In genomic region chr11:98797306-98797705, GRCm38 (mm10) we compare ENCODE assay signal across 8 mouse cellular contexts. TPM values are rescaled to one million over a fixed set of nuclear protein-coding genes. Genes with fewer than 3 reads are reported as not detected.
DNase-seq lines count a peak whose midpoint lies in the region; ATAC-seq and TF ChIP-seq lines count a peak whose summit lies in the region.

No protein-coding gene starts in this region.

- H3K4me3 ChIP-seq in erythroblast, embryonic 14.5 days (replicated peaks): peak overlapping the region; percentile 85
- peak overlapping the region; percentile 88 for H3K4me3 ChIP-seq in G1E (ENCODE audit: low read depth, low read length)
- H3K4me3 ChIP-seq in forebrain, embryonic 15.5 days: peak overlapping the region; percentile 81
- peak overlapping the region; percentile 100 for H3K4me3 ChIP-seq in limb, embryonic 13.5 days
- peak overlapping the region; percentile 58 for H3K4me3 ChIP-seq in olfactory bulb, adult 2 months (ENCODE audit: insufficient read depth, low read depth, low read length)

- peak overlapping the region; percentile 99; the same call in 1 of the 2 replicates for H3K27ac ChIP-seq in forebrain, embryonic 15.5 days (replicated peaks)
- 0 out of 2 replicates have a peak overlapping the region, but pooled peaks have one; percentile 22 for H3K27ac ChIP-seq in limb, embryonic 13.5 days
- peak overlapping the region; percentile 32; the same call in 1 of the 2 replicates for H3K27ac ChIP-seq in olfactory bulb, adult 2 months (ENCODE audit: insufficient read depth, low read depth, low read length)

- H3K4me1 ChIP-seq in erythroblast, embryonic 14.5 days (ENCODE audit: control insufficient read depth): peaks cover 45% of the 10 kb centered on the region
- H3K4me1 ChIP-seq in G1E (ENCODE audit: insufficient read depth, low read depth, low read length): peaks cover 55% of the 10 kb centered on the region
- H3K4me1 ChIP-seq in forebrain, embryonic 15.5 days: peaks cover 37% of the 10 kb centered on the region
- peaks cover 31% of the 10 kb centered on the region for H3K4me1 ChIP-seq in limb, embryonic 13.5 days
- H3K4me1 ChIP-seq in olfactory bulb, adult 2 months (ENCODE audit: control insufficient read depth, insufficient read depth, low read length): peaks cover 8% of the 10 kb centered on the region

- no peaks in the 10 kb centered on the region for H3K27me3 ChIP-seq in erythroblast, embryonic 14.5 days (ENCODE audit: control insufficient read depth)
- H3K27me3 ChIP-seq in G1E (ENCODE audit: insufficient read depth, low read length): no peaks in the 10 kb centered on the region
- H3K27me3 ChIP-seq in forebrain, embryonic 15.5 days: no peaks in the 10 kb centered on the region
- no peaks in the 10 kb centered on the region for H3K27me3 ChIP-seq in limb, embryonic 13.5 days

- H3K9me3 ChIP-seq in erythroblast, embryonic 14.5 days (ENCODE audit: control insufficient read depth, low read length): no peaks in the 10 kb centered on the region
- H3K9me3 ChIP-seq in G1E (replicated peaks): no peaks in the 10 kb centered on the region
- H3K9me3 ChIP-seq in forebrain, embryonic 15.5 days: no peaks in the 10 kb centered on the region
- no peaks in the 10 kb centered on the region for H3K9me3 ChIP-seq in limb, embryonic 13.5 days

- H3K36me3 ChIP-seq in erythroblast, embryonic 14.5 days (ENCODE audit: control insufficient read depth): peaks cover 49% of the 10 kb centered on the region
- peaks cover 56% of the 10 kb centered on the region for H3K36me3 ChIP-seq in G1E (replicated peaks)
- peaks cover 34% of the 10 kb centered on the region for H3K36me3 ChIP-seq in forebrain, embryonic 15.5 days
- peaks cover 39% of the 10 kb centered on the region for H3K36me3 ChIP-seq in limb, embryonic 13.5 days

- DNase-seq in G1E (ENCODE audit: low spot score): no peak
- no peak for DNase-seq in left cerebral cortex, postnatal 10 days (ENCODE audit: extremely low spot score in 1 of 2, low spot score in 2 of 2)

- H3K9ac ChIP-seq in forebrain, embryonic 15.5 days (replicated peaks): peak overlapping the region; percentile 96
- peak overlapping the region; percentile 100 for H3K9ac ChIP-seq in limb, embryonic 13.5 days

- H3K4me2 ChIP-seq in forebrain, embryonic 15.5 days (replicated peaks): peak overlapping the region; percentile 83
- H3K4me2 ChIP-seq in limb, embryonic 13.5 days (replicated peaks): peak overlapping the region; percentile 99

- no peak for ATAC-seq in erythroblast, adult 5-6 weeks (replicated peaks; ENCODE audit: low FRiP score, poor library complexity, severe bottlenecking)
- ATAC-seq in G1E (ENCODE audit: extremely low read depth, insufficient number of reproducible peaks, low FRiP score, poor library complexity, severe bottlenecking): no peak
- ATAC-seq in forebrain, embryonic 15.5 days (replicated peaks): no peak
- ATAC-seq in limb, embryonic 13.5 days (ENCODE audit: low FRiP score, low read depth): no peak
- ATAC-seq in CD4-positive, CD25-positive, alpha-beta regulatory T cell, adult 4 months: no peak

- TF ChIP-seq POLR2A in olfactory bulb, adult 2 months (IDR thresholded peaks at IDR 0.05; ENCODE audit: insufficient read depth, low read depth, low read length): no peak

- WGBS in forebrain, embryonic 15.5 days: 9% methylated on average over 5 of the region's 5 CpGs
- 6% methylated on average over 5 of the region's 5 CpGs for WGBS in limb, embryonic 13.5 days
- WGBS in olfactory bulb, adult 2 months: 0% methylated on average over 5 of the region's 5 CpGs

- TF ChIP-seq CTCF in G1E (IDR thresholded peaks at IDR 0.05; ENCODE audit: low read depth, low read length): no peak
- TF ChIP-seq CTCF in olfactory bulb, adult 2 months (IDR thresholded peaks at IDR 0.05; ENCODE audit: insufficient read depth, low read depth, low read length): no peak

- intact Hi-C loops in left cerebral cortex, postnatal 10 days (cut with DNase I): no loop called here

RNA-seq across cellular contexts. Expression of gene Msl1, which starts 2.0 kb away (rescaled TPM):
- 2.7 TPM in 2 replicates for polyA plus RNA-seq in erythroblast, embryonic 14.5 days (2012)
- total RNA-seq in erythroblast, adult 5-6 weeks (2015; ENCODE audit: low replicate concordance): 30.3 and 42.7 TPM in 2 replicates
- 26.1 and 26.3 TPM in 2 replicates for total RNA-seq in erythroblast, adult 5-6 weeks (2017; ENCODE audit: low replicate concordance)
- total RNA-seq in G1E (2014; fragmentation: Nextera tagmentation): 38.0 and 52.2 TPM in 2 replicates
- 39.4 and 45.6 TPM in 2 replicates for total RNA-seq in G1E (2017)
- 36.5 and 44.9 TPM in 2 replicates for polyA plus RNA-seq in G1E (2012)
- 30.2 and 31.7 TPM in 2 replicates for polyA plus RNA-seq in forebrain, embryonic 15.5 days (2015; fragmentation: Nextera tagmentation; extraction: Ambion mirVana)
- 28.9 and 29.2 TPM in 2 replicates for polyA plus RNA-seq in limb, embryonic 13.5 days (2015; fragmentation: Nextera tagmentation; extraction: Ambion mirVana)
- 206 and 252 TPM in 2 replicates for polyA plus RNA-seq in olfactory bulb, adult 2 months (2012; ENCODE audit: insufficient read depth, insufficient read length, low replicate concordance, missing spikeins)
- total RNA-seq in left cerebral cortex, postnatal 10 days (2021): 100 to 1,000 TPM; 162 to 177 TPM
- polyA plus RNA-seq in CD4-positive, CD25-positive, alpha-beta regulatory T cell, adult 4 months (2017; shearing (Covaris generic)): 10 to 100 TPM; 22.3 to 24.8 TPM

RNA-seq across cellular contexts. Expression of gene Casc3, which starts 7.4 kb away (rescaled TPM):
- polyA plus RNA-seq in erythroblast, embryonic 14.5 days (2012): 2.6 and 3.3 TPM in 2 replicates
- total RNA-seq in erythroblast, adult 5-6 weeks (2015; ENCODE audit: low replicate concordance): 20.0 and 23.6 TPM in 2 replicates
- total RNA-seq in erythroblast, adult 5-6 weeks (2017; ENCODE audit: low replicate concordance): 15.7 and 26.5 TPM in 2 replicates
- total RNA-seq in G1E (2014; fragmentation: Nextera tagmentation) (51.8 and 64.6 TPM in 2 replicates), G1E (2017) (13.9 and 17.8 TPM in 2 replicates)
- 37.4 and 42.7 TPM in 2 replicates for polyA plus RNA-seq in G1E (2012)
- 53.5 and 53.9 TPM in 2 replicates for polyA plus RNA-seq in forebrain, embryonic 15.5 days (2015; fragmentation: Nextera tagmentation; extraction: Ambion mirVana)
- 39.5 and 40.0 TPM in 2 replicates for polyA plus RNA-seq in limb, embryonic 13.5 days (2015; fragmentation: Nextera tagmentation; extraction: Ambion mirVana)
- polyA plus RNA-seq in olfactory bulb, adult 2 months (2012; ENCODE audit: insufficient read depth, insufficient read length, low replicate concordance, missing spikeins): not detected in 2 replicates
- total RNA-seq in left cerebral cortex, postnatal 10 days (2021): 10 to 100 TPM; 52.3 to 55.8 TPM
- 10 to 100 TPM; 13.6 to 14.5 TPM for polyA plus RNA-seq in CD4-positive, CD25-positive, alpha-beta regulatory T cell, adult 4 months (2017; shearing (Covaris generic))

RNA-seq across cellular contexts. Expression of gene Nr1d1, which starts 22.2 kb away (rescaled TPM):
- polyA plus RNA-seq in erythroblast, embryonic 14.5 days (2012): 0.22 and 0.29 TPM in 2 replicates
- not detected in 2 replicates for total RNA-seq in erythroblast, adult 5-6 weeks (2015; ENCODE audit: low replicate concordance)
- total RNA-seq in erythroblast, adult 5-6 weeks (2017; ENCODE audit: low replicate concordance): 0.26 and 0.42 TPM in 2 replicates
- 0.75 and 3.1 TPM in 2 replicates for total RNA-seq in G1E (2014; fragmentation: Nextera tagmentation)
- total RNA-seq in G1E (2017): 0.93 TPM in 2 replicates
- polyA plus RNA-seq in G1E (2012): 2.3 TPM in 2 replicates
- polyA plus RNA-seq in forebrain, embryonic 15.5 days (2015; fragmentation: Nextera tagmentation; extraction: Ambion mirVana): 3.6 TPM in 2 replicates
- 0.93 and 1.1 TPM in 2 replicates for polyA plus RNA-seq in limb, embryonic 13.5 days (2015; fragmentation: Nextera tagmentation; extraction: Ambion mirVana)
- polyA plus RNA-seq in olfactory bulb, adult 2 months (2012; ENCODE audit: insufficient read depth, insufficient read length, low replicate concordance, missing spikeins): not detected in 2 replicates
- total RNA-seq in left cerebral cortex, postnatal 10 days (2021): 10 to 100 TPM; 63.3 to 70.5 TPM
- polyA plus RNA-seq in CD4-positive, CD25-positive, alpha-beta regulatory T cell, adult 4 months (2017; shearing (Covaris generic)): 10 to 100 TPM in 1 of 2 experiments, 1 to 10 TPM in 1; 4.9 to 12.3 TPM

RNA-seq across cellular contexts. Expression of gene Rapgefl1, which starts 39.3 kb away (rescaled TPM):
- polyA plus RNA-seq in erythroblast, embryonic 14.5 days (2012): not detected in 2 replicates
- total RNA-seq in erythroblast, adult 5-6 weeks (2015; ENCODE audit: low replicate concordance): not detected in 2 replicates
- 0.42 TPM in 1 of 2 replicates, not detected in the other for total RNA-seq in erythroblast, adult 5-6 weeks (2017; ENCODE audit: low replicate concordance)
- total RNA-seq in G1E (2014; fragmentation: Nextera tagmentation) (0.34 TPM in 1 of 2 replicates, not detected in the other), G1E (2017) (0.12 and 0.27 TPM in 2 replicates)
- 0.19 and 0.35 TPM in 2 replicates for polyA plus RNA-seq in G1E (2012)
- polyA plus RNA-seq in forebrain, embryonic 15.5 days (2015; fragmentation: Nextera tagmentation; extraction: Ambion mirVana): 4.2 and 5.8 TPM in 2 replicates
- 4.2 and 4.4 TPM in 2 replicates for polyA plus RNA-seq in limb, embryonic 13.5 days (2015; fragmentation: Nextera tagmentation; extraction: Ambion mirVana)
- 182 TPM in 1 of 2 replicates, not detected in the other for polyA plus RNA-seq in olfactory bulb, adult 2 months (2012; ENCODE audit: insufficient read depth, insufficient read length, low replicate concordance, missing spikeins)
- total RNA-seq in left cerebral cortex, postnatal 10 days (2021): 100 to 1,000 TPM; 121 to 122 TPM
- under 1 TPM in 1 of 2 experiments, not detected in 1; 0.48 TPM for polyA plus RNA-seq in CD4-positive, CD25-positive, alpha-beta regulatory T cell, adult 4 months (2017; shearing (Covaris generic))

RNA-seq across cellular contexts. Expression of gene Thra, which starts 56.9 kb away (rescaled TPM):
- polyA plus RNA-seq in erythroblast, embryonic 14.5 days (2012): 3.2 TPM in 2 replicates
- 1.9 and 5.0 TPM in 2 replicates for total RNA-seq in erythroblast, adult 5-6 weeks (2015; ENCODE audit: low replicate concordance)
- 4.3 and 8.1 TPM in 2 replicates for total RNA-seq in erythroblast, adult 5-6 weeks (2017; ENCODE audit: low replicate concordance)
- 58.0 and 68.0 TPM in 2 replicates for total RNA-seq in G1E (2014; fragmentation: Nextera tagmentation)
- total RNA-seq in G1E (2017): 20.1 and 20.3 TPM in 2 replicates
- polyA plus RNA-seq in G1E (2012): 32.3 and 33.1 TPM in 2 replicates
- 164 and 166 TPM in 2 replicates for polyA plus RNA-seq in forebrain, embryonic 15.5 days (2015; fragmentation: Nextera tagmentation; extraction: Ambion mirVana)
- 34.1 and 34.3 TPM in 2 replicates for polyA plus RNA-seq in limb, embryonic 13.5 days (2015; fragmentation: Nextera tagmentation; extraction: Ambion mirVana)
- polyA plus RNA-seq in olfactory bulb, adult 2 months (2012; ENCODE audit: insufficient read depth, insufficient read length, low replicate concordance, missing spikeins): 251 and 495 TPM in 2 replicates
- 1,000 to 10,000 TPM; 1,115 to 1,123 TPM for total RNA-seq in left cerebral cortex, postnatal 10 days (2021)
- 1 to 10 TPM; 4.8 to 5.7 TPM for polyA plus RNA-seq in CD4-positive, CD25-positive, alpha-beta regulatory T cell, adult 4 months (2017; shearing (Covaris generic))

Comparison
In these comparisons a context has a peak if more than half of its experiments do, and no peak if none do; other contexts are left out.
1. H3K27ac ChIP-seq: peak in every context shown above with its lines; median percentile 99 in forebrain, embryonic 15.5 days; 32 in olfactory bulb, adult 2 months; 22 in limb, embryonic 13.5 days.